Mouse (Mus musculus) E14TG2a.4 (cell line): ENCODE data around the gene Rcsd1.

Source experiments
- H3K27me3 ChIP-seq: 2 replicates; pipeline ENCODE4 v1.6.1; 2014; ENCODE audit warnings: low read length, control low read depth; ENCODE audit not compliant: insufficient read depth
- H3K36me3 ChIP-seq: 2 replicates; pipeline ENCODE4 v1.6.1; 2014; ENCODE audit warnings: low read length, control low read depth; ENCODE audit not compliant: insufficient read depth
- H3K4me1 ChIP-seq: replicated peaks from 2 replicates; pipeline ENCODE4 v1.6.1; 2014; ENCODE audit warnings: low read depth, low read length, control low read depth
- H3K4me3 ChIP-seq: replicated peaks from 2 replicates; pipeline ENCODE4 v1.5.1; 2014; ENCODE audit warnings: mild to moderate bottlenecking, low read length
- H3K9me3 ChIP-seq: 2 replicates; pipeline ENCODE4 v1.6.1; 2014; ENCODE audit warnings: low read length, control low read depth
- CTCF ChIP-seq: conservative IDR thresholded peaks from 2 replicates; pipeline ENCODE4 v1.5.1; 2014; ENCODE audit warnings: low read length
- NANOG ChIP-seq: IDR thresholded peaks from 2 replicates; pipeline ENCODE4 v1.6.1; 2014; ENCODE audit warnings: borderline replicate concordance, low read length, mixed read lengths
- POU5F1 ChIP-seq: IDR thresholded peaks from 2 replicates; pipeline ENCODE4 v1.6.1; 2014; ENCODE audit warnings: low read length, borderline replicate concordance

The Rcsd1 gene

DNA sequence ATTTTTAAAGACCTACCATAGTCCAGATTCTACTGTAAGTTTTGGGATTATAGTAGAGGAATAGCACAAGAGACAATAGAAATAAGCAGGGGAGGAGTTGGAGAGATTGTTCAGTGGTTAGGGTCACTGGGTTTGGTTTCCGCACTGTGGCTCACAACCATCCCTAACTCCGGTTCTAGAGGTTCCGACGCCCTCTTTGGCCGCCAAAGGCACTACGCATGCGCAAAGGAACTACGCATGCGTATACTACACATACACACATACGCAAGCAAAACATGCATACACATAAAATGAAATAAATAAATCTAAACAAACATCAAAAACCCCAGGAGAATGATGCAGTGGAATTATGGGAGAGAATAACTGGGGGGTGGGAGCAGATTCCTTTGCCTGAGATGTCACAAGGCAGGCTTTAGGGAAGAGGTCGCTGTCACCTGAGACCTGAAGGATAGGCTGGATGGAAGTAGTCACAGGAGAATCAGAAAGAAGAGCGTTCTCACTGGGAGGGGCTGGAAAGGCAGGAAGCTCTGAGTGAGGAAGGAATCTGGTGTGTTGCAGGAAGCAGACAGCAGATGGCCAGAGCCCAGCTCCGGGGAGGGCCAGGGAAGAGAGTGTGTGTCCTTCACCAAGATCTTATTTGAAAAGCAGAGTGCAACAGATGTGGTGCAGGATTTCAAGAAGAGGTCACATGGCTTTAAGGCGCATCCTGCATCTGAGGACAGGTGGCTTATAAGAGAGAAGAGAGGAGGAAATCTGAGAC is 56.3 kb downstream of the Rcsd1 start:
- Histone ChIP-seq H3K4me1 (peaks cover 57% of the 10 kb centered on the region), H3K4me3 (peak overlapping the region; percentile 14; the same call in 1 of the 2 replicates), H3K27me3 (no peaks in the 10 kb centered on the region), H3K9me3 (peaks cover 11% of the 10 kb centered on the region; the same call in 1 of the 2 replicates), H3K36me3 (no peaks in the 10 kb centered on the region)
- no peak for TF ChIP-seq NANOG
- TF ChIP-seq CTCF, result peak; percentile 25; the same call in 1 of the 2 replicates

DNA sequence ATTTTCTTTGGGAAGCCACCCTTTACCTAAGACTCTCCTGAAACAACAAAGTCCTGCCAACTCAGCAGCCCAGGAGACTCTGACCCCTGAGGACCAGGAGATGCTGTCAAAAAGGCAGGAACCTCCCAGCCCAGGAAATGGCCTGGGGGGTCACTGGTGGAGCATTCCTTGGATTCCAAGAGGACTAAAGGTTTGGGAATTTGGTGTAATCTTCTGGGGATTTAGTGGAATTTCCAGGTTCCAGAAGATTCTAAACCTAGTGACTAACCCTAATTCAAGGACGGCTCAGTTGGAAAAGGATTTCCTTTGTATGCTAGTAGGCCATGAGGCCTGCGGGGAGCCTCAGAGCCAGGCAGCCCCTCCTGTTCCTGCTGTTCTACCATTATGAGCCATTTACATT is 57.0 kb downstream of the Rcsd1 start:
- TF ChIP-seq POU5F1 (no peak), CTCF (no peak), NANOG (no peak)
- peaks cover 9% of the 10 kb centered on the region; the same call in 1 of the 2 replicates for H3K9me3 ChIP-seq
- 0 out of 2 replicates have a peak, but pooled peaks cover 4% of the 10 kb centered on the region for H3K27me3 ChIP-seq
- H3K36me3 ChIP-seq, result no peaks in the 10 kb centered on the region
- H3K4me1 ChIP-seq, result peaks cover 57% of the 10 kb centered on the region
- no peak overlapping the region for H3K4me3 ChIP-seq

DNA sequence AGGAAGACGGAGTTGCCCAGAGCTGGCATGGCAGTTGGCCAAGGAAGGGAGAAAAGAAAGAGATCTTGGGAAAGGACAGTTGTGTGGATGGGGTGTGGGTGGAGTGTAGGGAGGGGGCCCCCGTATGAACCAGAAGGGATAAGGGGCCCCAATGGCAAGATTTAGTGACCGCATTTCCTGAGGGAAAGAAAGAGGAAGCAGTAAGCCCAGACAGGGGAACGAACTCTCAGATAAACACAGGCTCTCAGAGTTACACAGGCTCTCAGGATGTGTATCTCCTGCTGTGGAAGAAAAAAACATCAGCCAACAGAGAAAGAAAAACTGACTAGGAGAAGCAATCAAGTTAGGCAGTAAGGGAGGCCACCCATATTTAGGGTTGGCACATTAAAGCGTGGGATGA is 58.4 kb downstream of the Rcsd1 start:
- peaks cover 7% of the 10 kb centered on the region; the same call in 1 of the 2 replicates for H3K27me3 ChIP-seq
- TF ChIP-seq POU5F1, result no peak

DNA sequence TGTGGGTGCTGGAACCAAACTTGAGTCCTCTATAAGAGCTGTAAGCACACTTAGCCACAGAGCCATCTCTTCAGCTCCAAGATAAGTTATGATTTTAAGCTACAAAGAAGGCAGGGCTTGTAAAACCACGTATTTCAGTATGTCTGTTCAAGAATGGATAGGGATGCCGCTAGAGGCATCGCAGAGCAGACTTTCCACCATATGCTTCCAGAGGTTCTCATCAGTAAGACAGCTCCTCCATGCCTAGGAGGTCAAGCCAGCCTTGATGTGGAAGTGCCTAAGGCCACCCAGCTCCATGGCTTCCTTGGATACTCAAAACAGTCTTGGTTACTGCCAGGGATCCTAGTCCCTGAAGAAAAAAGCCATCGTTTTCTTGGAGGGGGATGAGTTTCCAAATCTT is 64.5 kb downstream of the Rcsd1 start:
- Histone ChIP-seq H3K4me1 (peaks cover 8% of the 10 kb centered on the region), H3K36me3 (no peaks in the 10 kb centered on the region), H3K9me3 (no peaks in the 10 kb centered on the region), H3K27me3 (peaks cover 10% of the 10 kb centered on the region), H3K4me3 (no peak overlapping the region)
- no peak for TF ChIP-seq CTCF
- no peak for TF ChIP-seq NANOG
- TF ChIP-seq POU5F1, result no peak

More for the DNA sequence above, 58.4 kb downstream of the Rcsd1 start:
- no peak overlapping the region for H3K4me3 ChIP-seq
- peaks cover 57% of the 10 kb centered on the region for H3K4me1 ChIP-seq
- H3K9me3 ChIP-seq, result no peaks in the 10 kb centered on the region
- H3K36me3 ChIP-seq, result no peaks in the 10 kb centered on the region

DNA sequence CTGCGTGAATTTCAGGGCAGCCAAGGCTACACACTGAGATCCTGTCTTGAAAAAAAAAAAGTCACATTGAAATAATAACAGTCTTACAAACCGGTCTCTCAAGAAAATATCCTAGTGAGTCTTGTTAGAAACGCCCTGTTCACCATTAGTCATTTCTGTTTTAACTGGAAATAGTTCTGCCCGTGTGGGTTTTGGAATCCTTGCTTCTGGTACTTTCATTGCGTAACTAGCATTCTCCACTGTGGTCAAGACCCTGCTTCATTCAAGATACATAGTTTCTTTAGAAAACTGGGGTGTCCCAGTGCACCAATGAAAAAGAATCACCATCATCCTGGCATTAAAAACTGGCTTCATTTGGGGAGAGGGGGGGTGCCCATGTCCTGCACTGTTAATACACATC is 65.8 kb downstream of the Rcsd1 start:
- peaks cover 10% of the 10 kb centered on the region for H3K27me3 ChIP-seq
- H3K9me3 ChIP-seq, result no peaks in the 10 kb centered on the region
- H3K36me3 ChIP-seq, result no peaks in the 10 kb centered on the region

DNA sequence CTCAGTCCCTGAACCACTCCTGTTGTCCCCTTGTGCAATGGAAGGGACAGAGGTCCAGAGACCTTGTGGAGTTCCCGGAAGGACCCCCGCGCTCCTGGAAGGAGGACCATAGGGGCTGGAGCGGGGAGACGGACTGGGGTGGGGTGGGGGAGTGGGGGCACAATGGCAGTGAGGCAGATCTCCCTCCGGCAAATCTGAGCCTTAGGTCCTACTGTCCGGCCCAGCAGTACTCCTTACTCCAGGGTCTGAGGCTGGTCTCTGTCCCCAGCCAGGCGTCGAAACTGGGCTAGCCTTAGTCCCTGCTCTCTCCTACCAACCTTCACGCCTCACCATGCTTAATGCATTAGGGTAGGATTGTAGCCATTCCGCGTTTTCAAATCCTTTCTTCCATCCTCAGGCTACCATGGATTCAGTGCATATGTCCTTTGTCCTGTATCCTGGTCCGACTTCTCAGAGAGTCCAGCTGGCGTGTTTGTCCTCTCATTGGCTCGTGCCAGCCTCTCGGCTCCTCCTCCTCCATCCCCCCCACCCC is 66.7 kb downstream of the Rcsd1 start:
- peaks cover 8% of the 10 kb centered on the region for H3K27me3 ChIP-seq
- H3K4me1 ChIP-seq, result peaks cover 4% of the 10 kb centered on the region
- no peaks in the 10 kb centered on the region for H3K9me3 ChIP-seq
- H3K4me3 ChIP-seq, result peak overlapping the region; percentile 93
- TF ChIP-seq POU5F1 (no peak), NANOG (no peak), CTCF (no peak)
- H3K36me3 ChIP-seq, result no peaks in the 10 kb centered on the region

More for the DNA sequence above, 65.8 kb downstream of the Rcsd1 start:
- Histone ChIP-seq H3K4me1 (peaks cover 4% of the 10 kb centered on the region), H3K4me3 (no peak overlapping the region)
- TF ChIP-seq CTCF (no peak), POU5F1 (no peak), NANOG (no peak)

DNA sequence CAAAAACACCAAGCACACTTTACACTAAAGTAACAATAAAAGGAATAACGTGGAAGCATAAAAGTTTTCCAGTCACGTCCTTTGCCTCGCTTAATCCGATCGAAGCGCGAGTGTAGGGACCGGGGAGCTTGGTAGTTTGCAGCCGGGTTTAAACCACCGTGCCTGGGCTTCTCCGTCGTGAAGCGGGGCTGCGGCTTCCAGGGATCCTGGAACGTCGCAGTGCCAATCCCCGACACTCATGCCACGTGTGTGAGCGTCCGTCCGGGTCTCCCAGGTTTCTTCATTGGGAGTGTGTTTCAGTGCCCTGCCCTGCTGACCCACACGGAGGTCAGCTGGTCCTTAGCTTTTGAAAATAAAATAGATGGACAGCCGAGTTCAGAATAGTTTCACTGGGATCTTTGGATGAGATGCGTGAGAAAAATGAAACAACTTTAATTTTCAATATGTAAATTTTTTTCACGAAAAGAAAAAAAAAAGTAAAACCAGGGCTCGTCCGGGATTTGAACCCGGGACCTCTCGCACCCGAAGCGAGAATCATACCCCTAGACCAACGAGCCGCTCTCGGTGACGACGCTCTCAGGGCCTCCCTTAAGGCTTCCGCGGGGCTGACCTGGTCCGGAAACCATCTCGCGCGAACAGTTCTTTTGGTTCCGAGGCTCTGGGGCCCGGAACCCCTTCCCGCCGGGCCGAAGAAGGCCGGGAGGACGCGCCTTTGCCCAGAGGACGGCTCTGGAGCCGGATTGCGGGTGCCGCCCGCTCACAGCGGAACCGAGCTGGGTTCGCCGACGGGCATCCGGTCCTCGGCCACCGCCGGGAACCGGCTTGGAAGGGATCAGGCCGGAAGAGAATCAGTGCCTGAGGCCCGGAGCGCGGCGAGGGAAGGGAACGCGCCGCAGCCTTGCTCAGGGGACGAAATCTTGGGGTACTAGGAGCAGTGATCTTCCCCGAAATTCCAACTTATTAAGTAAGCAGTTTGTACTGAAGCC is 67.5 kb downstream of the Rcsd1 start:
- H3K27me3 ChIP-seq, result peaks cover 3% of the 10 kb centered on the region; the same call in 1 of the 2 replicates
- H3K4me1 ChIP-seq, result peaks cover 4% of the 10 kb centered on the region
- no peak for TF ChIP-seq CTCF
- TF ChIP-seq POU5F1, result no peak
- TF ChIP-seq NANOG, result no peak
- no peaks in the 10 kb centered on the region for H3K36me3 ChIP-seq
- H3K4me3 ChIP-seq, result peak overlapping the region; percentile 93
- H3K9me3 ChIP-seq, result no peaks in the 10 kb centered on the region

DNA sequence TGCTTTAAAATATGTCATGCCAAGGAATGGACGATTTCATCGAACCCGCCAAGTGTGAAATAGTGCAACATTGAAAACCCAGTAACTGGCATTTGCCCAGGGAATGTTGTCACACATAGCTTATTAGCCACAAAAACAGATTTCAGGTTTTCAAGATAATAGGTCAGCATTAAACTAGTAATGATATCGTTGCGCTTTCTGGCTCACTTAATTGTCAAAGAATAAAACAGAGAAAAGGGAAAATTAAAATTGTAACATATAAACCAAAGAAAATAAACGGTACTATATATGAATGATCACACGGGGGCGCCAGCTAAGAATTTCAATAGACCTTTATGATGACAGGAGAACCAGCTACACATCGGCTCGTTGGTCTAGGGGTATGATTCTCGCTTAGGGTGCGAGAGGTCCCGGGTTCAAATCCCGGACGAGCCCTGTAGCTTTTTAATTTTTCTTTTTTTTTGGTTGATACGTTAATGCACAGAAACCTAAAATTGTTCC is 68.2 kb downstream of the Rcsd1 start:
- H3K4me3 ChIP-seq, result peak overlapping the region; percentile 93
- peaks cover 7% of the 10 kb centered on the region for H3K4me1 ChIP-seq
- TF ChIP-seq CTCF (peak; percentile 50), POU5F1 (no peak)
- H3K9me3 ChIP-seq, result no peaks in the 10 kb centered on the region
- peaks cover 3% of the 10 kb centered on the region; the same call in 1 of the 2 replicates for H3K27me3 ChIP-seq
- no peaks in the 10 kb centered on the region for H3K36me3 ChIP-seq
